Mouse (Mus musculus): Measurements from ENCODE around the gene Lgi4. TPM values are rescaled to one million over a fixed set of nuclear protein-coding genes. Genes with fewer than 3 reads are reported as not detected.
A peak's percentile ranks its signal among the peaks of the same experiment; 100 is the strongest.

The Lgi4 gene
- polyA plus RNA-seq, 1 experiment from 2014 or later = 0.70 TPM

DNA sequence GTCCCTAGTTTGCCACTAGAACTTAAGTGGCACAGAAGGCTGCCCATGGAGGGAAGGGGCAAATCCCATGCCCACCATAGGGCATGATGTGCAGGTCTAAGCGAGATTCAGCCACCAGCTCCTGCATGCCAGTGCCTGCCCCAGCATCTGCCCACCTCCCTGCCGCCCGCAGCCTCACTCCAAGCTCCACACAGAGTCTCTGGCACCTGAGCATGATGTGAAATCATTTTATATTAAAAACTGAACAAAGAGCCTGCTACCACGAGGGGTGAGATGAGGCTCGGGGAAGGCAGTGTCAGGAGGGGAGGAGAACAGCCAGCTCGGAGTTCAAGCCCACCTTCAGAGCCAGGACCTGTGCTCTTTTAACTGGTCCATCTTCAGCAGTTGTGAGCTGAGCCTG lies 11.2 kb downstream of the Lgi4 start:
- H3K27me3 ChIP-seq (replicated peaks; ENCODE audit: control insufficient read depth, insufficient read depth, low read length) = no peaks in the 10 kb centered on the region
- H3K9me3 ChIP-seq (ENCODE audit: control insufficient read depth) = no peaks in the 10 kb centered on the region
- WGBS = 85% methylated on average over 6 of the region's 6 CpGs
- no peaks in the 10 kb centered on the region for H3K36me3 ChIP-seq (ENCODE audit: control insufficient read depth, insufficient read depth)
- H3K4me2 ChIP-seq (replicated peaks; ENCODE audit: low read depth) = no peak overlapping the region
- H3K9ac ChIP-seq (ENCODE audit: low read depth, low read length) = no peak overlapping the region
- no peak for TF ChIP-seq CTCF (IDR thresholded peaks at IDR 0.05; ENCODE audit: low read depth)
- H3K27ac ChIP-seq (ENCODE audit: low read depth, low read length) = no peak overlapping the region
- no peaks in the 10 kb centered on the region; the same call in 1 of the 2 replicates for H3K4me1 ChIP-seq (replicated peaks; ENCODE audit: control insufficient read depth, insufficient read depth, low read length)
- no peak for ATAC-seq
- H3K4me3 ChIP-seq (ENCODE audit: low read depth, low read length) = no peak overlapping the region

DNA sequence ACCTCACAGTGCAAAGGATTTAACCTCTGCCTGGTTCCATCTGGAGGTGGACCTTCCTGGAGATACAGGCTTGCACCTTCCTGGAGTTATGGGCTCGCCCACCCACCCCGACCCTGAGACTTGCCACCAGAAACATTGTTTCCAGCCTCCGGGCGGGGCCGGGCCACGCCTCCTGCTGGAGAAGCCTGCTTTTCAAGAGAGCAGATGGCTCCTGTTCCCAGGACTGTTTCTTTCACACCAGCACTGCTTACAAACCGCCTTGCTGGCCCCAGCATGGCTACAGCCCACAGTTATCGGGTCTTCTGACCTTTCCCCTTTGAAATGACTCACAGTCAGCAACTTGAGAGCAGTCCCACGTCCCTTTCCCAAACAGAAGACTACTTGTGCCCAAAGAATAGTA lies 13.2 kb downstream of the Lgi4 start:
- H3K4me3 ChIP-seq (ENCODE audit: low read depth, low read length) = no peak overlapping the region
- no peak overlapping the region for H3K27ac ChIP-seq (ENCODE audit: low read depth, low read length)
- TF ChIP-seq CTCF (IDR thresholded peaks at IDR 0.05; ENCODE audit: low read depth) = 0 out of 2 replicates have a peak, but pooled peaks have one; percentile 4
- H3K27me3 ChIP-seq (replicated peaks; ENCODE audit: control insufficient read depth, insufficient read depth, low read length) = no peaks in the 10 kb centered on the region
- WGBS = 15% methylated on average over 9 of the region's 9 CpGs
- H3K4me2 ChIP-seq (replicated peaks; ENCODE audit: low read depth) = no peak overlapping the region
- H3K9me3 ChIP-seq (ENCODE audit: control insufficient read depth) = no peaks in the 10 kb centered on the region
- no peaks in the 10 kb centered on the region for H3K36me3 ChIP-seq (ENCODE audit: control insufficient read depth, insufficient read depth)
- H3K9ac ChIP-seq (ENCODE audit: low read depth, low read length) = no peak overlapping the region
- 0 out of 2 replicates have a peak, but pooled peaks have one; percentile 14 for ATAC-seq
- no peaks in the 10 kb centered on the region; the same call in 1 of the 2 replicates for H3K4me1 ChIP-seq (replicated peaks; ENCODE audit: control insufficient read depth, insufficient read depth, low read length)

DNA sequence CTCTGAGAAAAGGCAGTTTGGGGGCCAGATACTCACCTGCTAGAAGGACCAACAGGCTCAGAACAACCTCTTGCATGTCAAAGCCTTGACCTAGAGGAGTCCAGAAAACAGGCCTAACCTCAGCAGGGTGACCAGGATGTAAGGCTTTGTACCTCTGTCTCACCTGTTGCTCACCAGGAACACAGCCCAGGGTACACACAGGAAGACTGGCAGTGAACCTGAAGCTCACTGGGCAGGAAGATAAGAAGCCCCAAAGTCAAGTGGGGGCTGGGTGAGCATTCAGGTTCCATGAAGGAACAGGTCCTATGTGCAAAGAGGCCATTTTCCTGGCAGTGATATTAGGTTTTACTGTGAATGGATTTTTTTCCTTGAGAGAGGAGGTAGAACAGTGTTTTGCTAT lies 14.4 kb downstream of the Lgi4 start:
- H3K27me3 ChIP-seq (replicated peaks; ENCODE audit: control insufficient read depth, insufficient read depth, low read length) = no peaks in the 10 kb centered on the region
- no peak overlapping the region for H3K4me3 ChIP-seq (ENCODE audit: low read depth, low read length)
- H3K27ac ChIP-seq (ENCODE audit: low read depth, low read length) = no peak overlapping the region
- no peak overlapping the region for H3K4me2 ChIP-seq (replicated peaks; ENCODE audit: low read depth)
- H3K9me3 ChIP-seq (ENCODE audit: control insufficient read depth) = no peaks in the 10 kb centered on the region
- no peak for TF ChIP-seq CTCF (IDR thresholded peaks at IDR 0.05; ENCODE audit: low read depth)
- H3K9ac ChIP-seq (ENCODE audit: low read depth, low read length) = no peak overlapping the region
- H3K4me1 ChIP-seq (replicated peaks; ENCODE audit: control insufficient read depth, insufficient read depth, low read length) = no peaks in the 10 kb centered on the region; the same call in 1 of the 2 replicates
- ATAC-seq = no peak
- no peaks in the 10 kb centered on the region for H3K36me3 ChIP-seq (ENCODE audit: control insufficient read depth, insufficient read depth)

DNA sequence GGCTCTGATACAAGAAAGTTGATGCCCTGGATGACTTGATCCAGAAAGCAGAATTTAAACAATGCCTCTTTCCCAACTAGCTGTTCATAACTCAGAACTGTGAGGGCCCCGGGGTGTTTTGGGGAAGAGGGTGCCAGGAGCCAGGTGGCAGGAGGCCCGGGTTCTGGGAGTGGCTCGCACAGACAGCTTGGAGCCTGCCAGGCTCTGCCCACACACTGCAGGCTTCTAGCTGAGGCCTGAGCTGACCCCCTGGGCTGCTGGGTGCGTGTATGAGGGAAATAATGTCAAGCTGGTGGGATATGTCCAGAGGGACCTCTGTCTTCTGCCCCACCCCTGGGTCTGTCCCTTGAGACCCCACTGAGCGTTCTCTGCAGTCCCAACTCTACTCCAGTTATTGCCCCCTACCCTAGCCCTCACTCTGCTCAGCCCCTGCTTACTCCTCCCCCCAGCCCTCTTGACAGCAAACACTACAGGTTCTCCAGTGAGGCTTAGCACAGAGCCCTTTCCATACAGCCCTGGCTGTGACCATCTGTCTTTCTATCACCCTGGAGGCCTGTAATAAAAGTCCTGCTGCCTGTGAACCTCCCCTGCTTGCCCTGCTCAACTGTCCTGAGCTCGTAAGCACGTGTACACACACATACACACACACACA lies 15.0 kb downstream of the Lgi4 start:
- no peak for ATAC-seq
- Histone ChIP-seq H3K9ac (ENCODE audit: low read depth, low read length) (no peak overlapping the region), H3K4me1 (replicated peaks; ENCODE audit: control insufficient read depth, insufficient read depth, low read length) (no peaks in the 10 kb centered on the region; the same call in 1 of the 2 replicates), H3K27me3 (replicated peaks; ENCODE audit: control insufficient read depth, insufficient read depth, low read length) (no peaks in the 10 kb centered on the region), H3K27ac (ENCODE audit: low read depth, low read length) (no peak overlapping the region), H3K4me3 (ENCODE audit: low read depth, low read length) (no peak overlapping the region), H3K4me2 (replicated peaks; ENCODE audit: low read depth) (no peak overlapping the region), H3K9me3 (ENCODE audit: control insufficient read depth) (no peaks in the 10 kb centered on the region), H3K36me3 (ENCODE audit: control insufficient read depth, insufficient read depth) (no peaks in the 10 kb centered on the region)
- TF ChIP-seq CTCF (IDR thresholded peaks at IDR 0.05; ENCODE audit: low read depth) = no peak
- 49% methylated on average over 7 of the region's 7 CpGs for WGBS

DNA sequence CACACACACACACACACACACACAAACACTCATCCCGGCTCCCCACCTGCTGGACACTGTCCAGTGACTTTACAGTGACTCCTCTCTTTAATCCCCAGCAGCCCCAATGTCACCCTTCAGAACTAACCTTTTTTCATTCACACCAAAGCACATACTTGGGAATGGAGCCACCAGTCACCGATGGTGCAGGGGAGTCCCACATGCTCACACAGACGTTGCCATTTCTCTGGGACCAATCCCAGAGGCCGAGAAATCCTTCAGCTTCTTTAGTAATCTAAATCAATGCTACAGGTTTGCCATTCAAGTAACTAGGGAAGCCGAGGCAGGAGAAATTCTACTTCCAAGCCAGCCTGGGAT lies 15.5 kb downstream of the Lgi4 start:
- Histone ChIP-seq H3K9me3 (ENCODE audit: control insufficient read depth) (no peaks in the 10 kb centered on the region), H3K9ac (ENCODE audit: low read depth, low read length) (no peak overlapping the region), H3K27ac (ENCODE audit: low read depth, low read length) (no peak overlapping the region), H3K4me2 (replicated peaks; ENCODE audit: low read depth) (no peak overlapping the region), H3K36me3 (ENCODE audit: control insufficient read depth, insufficient read depth) (no peaks in the 10 kb centered on the region), H3K27me3 (replicated peaks; ENCODE audit: control insufficient read depth, insufficient read depth, low read length) (no peaks in the 10 kb centered on the region), H3K4me3 (ENCODE audit: low read depth, low read length) (no peak overlapping the region), H3K4me1 (replicated peaks; ENCODE audit: control insufficient read depth, insufficient read depth, low read length) (no peaks in the 10 kb centered on the region; the same call in 1 of the 2 replicates)
- no peak for TF ChIP-seq CTCF (IDR thresholded peaks at IDR 0.05; ENCODE audit: low read depth)
- WGBS = 58% methylated on average over 5 of the region's 5 CpGs
- ATAC-seq = no peak

DNA sequence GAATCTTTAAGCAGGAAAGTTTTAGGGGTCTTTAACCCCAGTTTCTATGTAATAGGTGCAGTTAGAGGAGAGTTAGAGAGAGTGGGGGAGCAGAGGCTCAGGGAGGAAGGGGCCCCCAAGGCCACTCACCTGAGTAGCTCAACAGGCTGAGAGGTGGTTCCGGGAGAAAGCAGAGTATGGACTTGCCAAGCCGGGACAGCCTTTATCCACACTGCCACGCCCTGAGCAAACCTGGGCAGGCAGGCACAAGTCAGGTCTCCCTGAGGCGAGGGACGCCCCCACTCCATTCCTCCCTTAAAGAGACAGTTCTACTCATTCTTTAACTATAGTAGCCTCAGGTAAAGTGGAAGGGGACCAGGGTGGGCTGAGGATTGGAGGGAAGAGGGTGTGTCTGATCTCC lies 17.4 kb downstream of the Lgi4 start, which contains the start of gene Fxyd3:
Fxyd3 (minus strand) TSS at position 213 of the 400 bp plus-strand sequence.
- H3K4me3 ChIP-seq (ENCODE audit: low read depth, low read length) = no peak within 1 kb of the TSS
- WGBS = 23% methylated on average over 5 of the region's 5 CpGs

More for the DNA sequence above, 17.4 kb downstream of the Lgi4 start, which contains the start of gene Fxyd3:
- no peak for TF ChIP-seq CTCF (IDR thresholded peaks at IDR 0.05; ENCODE audit: low read depth)
- no peak within 1 kb of the TSS for H3K9ac ChIP-seq (ENCODE audit: low read depth, low read length)
- no peaks in the 10 kb centered on the region for H3K36me3 ChIP-seq (ENCODE audit: control insufficient read depth, insufficient read depth)
- no peak within 1 kb of the TSS for H3K27ac ChIP-seq (ENCODE audit: low read depth, low read length)
- no peaks in the 10 kb centered on the region; the same call in 1 of the 2 replicates for H3K4me1 ChIP-seq (replicated peaks; ENCODE audit: control insufficient read depth, insufficient read depth, low read length)
- peak within 1 kb of the TSS; percentile 21; the same call in 1 of the 2 replicates for H3K4me2 ChIP-seq (replicated peaks; ENCODE audit: low read depth)
- H3K9me3 ChIP-seq (ENCODE audit: control insufficient read depth) = no peaks in the 10 kb centered on the region
- H3K27me3 ChIP-seq (replicated peaks; ENCODE audit: control insufficient read depth, insufficient read depth, low read length) = no peaks in the 10 kb centered on the region
- peak; percentile 52 for ATAC-seq

All from intestine, postnatal 0 days (tissue).